Comparison of ENCODE assay signal across 18 mouse cellular contexts in genomic region chr16:25181939-25182338, GRCm38 (mm10).
A peak's percentile ranks its signal among the peaks of the same experiment; 100 is the strongest.
DNase-seq lines count a peak whose midpoint lies in the region; ATAC-seq lines count a peak whose summit lies in the region.
"Had no signal": no experiment of that assay in that cellular context is flagged by ENCODE, and none has a peak within 500 bp of the region (broad histone marks: within the 10 kb centered on the region; RNA-seq: fewer than 3 reads in every experiment).

No protein-coding gene starts in this region.

- peak; percentile 36; the same call in 1 of the 2 replicates for ATAC-seq in common myeloid progenitor, adult 5-6 weeks (replicated peaks; ENCODE audit: low read depth, poor library complexity, severe bottlenecking)
- ATAC-seq: liver, embryonic 12.5 days; midbrain, embryonic 13.5 days had no signal

- DNase-seq in right cerebral cortex, postnatal 25 days, result peak; percentile 3
- no peak for DNase-seq in right cerebral cortex, postnatal 4 days
- DNase-seq in layer of hippocampus, adult 9-11 months, result peak; percentile 75
- DNase-seq in telencephalon, adult 2 months (ENCODE audit: low read depth, low spot score), result peak; percentile 21
- DNase-seq in urinary bladder, postnatal 14 days (ENCODE audit: low spot score), result no peak
- no peak for DNase-seq in left cerebral cortex, adult 8-10 months (ENCODE audit: low spot score in 2 of 2)
- DNase-seq in adrenal gland, postnatal 4 days (ENCODE audit: low spot score in 2 of 2), result no peak
- DNase-seq: adrenal gland, postnatal 36 days; cerebellum, postnatal 25 days; heart, postnatal 14 days; kidney, adult 8-10 months; kidney, postnatal 25 days; lung, adult 2 months; lung, postnatal 4 days; thymus, adult 18-20 months had no signal

Comparison
In these comparisons a context has a peak if more than half of its experiments do, and no peak if none do; other contexts are left out.
1. DNase-seq: peak in right cerebral cortex, postnatal 25 days (single experiment), layer of hippocampus, adult 9-11 months (single experiment) and telencephalon, adult 2 months (single experiment); none in right cerebral cortex, postnatal 4 days (single experiment), urinary bladder, postnatal 14 days (single experiment), left cerebral cortex, adult 8-10 months (0 of 2) and adrenal gland, postnatal 4 days (0 of 2).